Mouse (Mus musculus) olfactory bulb, adult 2 months (tissue): ENCODE data around the gene Gm20870. TPM values are rescaled to one million over a fixed set of nuclear protein-coding genes. Genes with fewer than 3 reads are reported as not detected.
"Not testable (repeated sequence)": the region's sequence is repeated elsewhere in the genome, so short reads cannot be mapped to it uniquely, and the experiment has no call there.

Source experiments
- H3K27ac ChIP-seq: fragments of 200-500 bp; 2 replicates; pipeline ENCODE4 v1.5.1; 2012; ENCODE audit warnings: low read depth, low read length; ENCODE audit not compliant: insufficient read depth
- H3K4me1 ChIP-seq: fragments of 200-500 bp; 2 replicates; pipeline ENCODE4 v1.6.1; 2012; ENCODE audit warnings: low read length; ENCODE audit not compliant: control insufficient read depth, insufficient read depth
- H3K4me3 ChIP-seq: fragments of 200-500 bp; 2 replicates; pipeline ENCODE4 v1.5.1; 2012; ENCODE audit warnings: mild to moderate bottlenecking, low read depth, low read length, moderate library complexity; ENCODE audit not compliant: insufficient read depth
- WGBS: fragments of 180-500 bp; shearing (Covaris S2); methylation state at CpG from one replicate; pipeline ENCODE4 v1.1.7; 2018; 5-methylcytosine and 5-hydroxymethylcytosine counted together
- polyA plus RNA-seq: library from polyadenylated mRNA; stranded (reverse); fragments of >200 nt; gene quantifications from 2 replicates; pipeline ENCODE4 v1.2.4, GENCODE M21; 2012; ENCODE audit warnings: low replicate concordance; ENCODE audit not compliant: missing spikeins, insufficient read depth, insufficient read length

Gene Gm20870
- polyA plus RNA-seq, result not detected in 2 replicates

DNA sequence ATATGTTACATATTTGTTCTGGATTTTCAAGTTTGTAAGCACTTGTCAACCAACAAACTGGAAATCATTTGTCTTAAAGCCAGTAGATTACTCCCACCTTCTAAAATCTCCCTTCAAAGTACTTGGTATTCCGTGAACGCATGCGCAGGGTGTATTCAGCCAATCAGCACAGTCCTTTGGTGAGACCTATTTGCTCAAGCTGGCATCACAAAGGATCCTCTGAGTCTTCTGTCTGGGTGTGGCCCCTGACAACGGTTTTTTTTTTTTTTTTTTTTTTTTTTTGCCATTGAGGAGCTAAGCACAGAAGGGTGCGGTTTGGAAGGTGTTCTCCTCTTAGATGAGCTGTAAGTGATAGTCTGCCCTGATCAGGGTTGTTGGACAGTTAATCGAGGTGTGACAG is at the start of gene Gm20870:
Gene Gm20870 (plus strand): TSS at position 301 of the 400 bp plus-strand sequence.
- not testable (repeated sequence) for H3K4me1 ChIP-seq, H3K27ac ChIP-seq, H3K4me3 ChIP-seq
- WGBS, result no CpG with 5 or more reads among the region's 6 CpGs

Other genes with a start within 250 kb of the Gm20870 start
- not detected in 2 replicates for gene Gm20869, start 222.6 kb upstream of the Gm20870 start, polyA plus RNA-seq